Mouse (Mus musculus) central nervous system, embryonic 11.5 days (tissue): ENCODE measurements around the gene Serpina6. TPM values are rescaled to one million over a fixed set of nuclear protein-coding genes. Genes with fewer than 3 reads are reported as not detected.

Experiments
- polyA plus RNA-seq: library from polyadenylated mRNA; depleted of rRNA; stranded (reverse); fragments of >200 nt; gene quantifications from 2 replicates; pipeline ENCODE4 v1.2.3, GENCODE M21; 2012; rRNA removed

Gene Serpina6
- polyA plus RNA-seq = 19.6 and 42.2 TPM in 2 replicates

DNA sequence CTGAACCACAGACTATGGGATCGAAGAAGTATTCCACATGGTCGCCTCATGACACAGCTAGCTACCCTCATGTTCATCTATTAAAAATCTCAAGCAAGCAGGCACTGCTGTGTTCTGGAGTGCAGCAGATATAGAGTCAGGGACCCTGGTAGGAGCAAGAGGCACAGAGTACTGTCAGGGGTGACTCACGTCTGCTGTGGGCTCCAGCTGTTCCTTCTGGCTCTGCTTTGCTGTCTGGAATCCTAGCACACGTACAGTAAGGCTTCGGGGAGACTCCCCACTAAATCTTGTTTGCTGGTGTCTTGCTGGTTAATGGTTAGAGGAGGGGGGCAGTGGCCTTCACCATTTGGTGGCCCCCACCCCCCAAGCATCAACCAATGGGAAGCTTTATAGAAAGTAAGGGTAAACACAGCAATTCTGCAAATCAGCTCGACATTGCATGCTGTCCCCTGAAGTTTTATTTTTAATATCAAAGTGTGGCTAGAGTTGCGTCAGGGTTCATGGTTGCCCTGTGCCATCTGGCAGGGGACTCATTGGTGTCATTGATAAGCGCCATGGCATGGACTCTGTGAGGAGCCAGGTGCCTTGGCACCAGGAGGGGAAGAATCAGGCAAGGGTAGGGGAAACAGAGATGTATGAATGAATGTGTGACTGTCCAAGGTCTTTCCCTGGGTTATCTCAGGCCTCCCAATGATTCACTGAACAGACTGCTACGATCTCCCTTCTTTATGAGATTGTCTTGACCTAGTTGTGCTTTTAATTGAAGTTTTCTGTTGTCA lies at the start of gene Serpina6:
Gene Serpina6, minus strand, starts transcription at position 365 of the 779 bp plus-strand sequence.

GRCm38 (mm10) chr12:103695429-103695828 lies 38.4 kb upstream of the Serpina6 start, which contains the start of gene Serpina1f:
Gene Serpina1f, minus strand, starts transcription at chr12:103695529.

GRCm38 (mm10) chr12:103676039-103676438 lies 19.0 kb upstream of the Serpina6 start, which contains the start of gene Serpina16:
Gene Serpina16, minus strand, starts transcription at chr12:103676139.

DNA sequence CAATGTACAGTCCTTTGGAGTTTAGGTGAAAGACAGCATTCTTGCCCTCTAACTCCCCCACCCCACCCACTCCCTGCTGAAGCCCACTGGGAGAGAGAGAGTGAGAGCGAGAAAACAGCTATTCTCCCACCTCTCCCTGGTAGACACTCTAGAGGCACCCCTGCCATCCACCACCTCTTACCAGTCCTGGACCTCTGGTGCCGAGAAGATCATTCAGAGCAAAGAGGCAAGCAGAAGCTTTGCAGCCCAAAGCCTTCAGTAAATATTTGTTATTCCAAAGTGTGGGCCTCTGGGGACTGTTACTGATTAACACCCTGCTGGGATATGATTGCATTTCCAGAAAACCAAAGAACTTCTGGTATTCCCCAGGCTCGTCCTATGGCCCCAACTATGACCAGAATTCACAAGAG lies 25.8 kb downstream of the Serpina6 start, which contains the start of gene Serpina10:
Gene Serpina10, minus strand, starts transcription at position 242 of the 410 bp plus-strand sequence.

Other genes with a start within 250 kb of the Serpina6 start
- 0.94 and 0.96 TPM in 2 replicates for gene 9330161L09Rik, start 249.4 kb downstream of the Serpina6 start, polyA plus RNA-seq
- gene Ddx24, start 231.4 kb downstream of the Serpina6 start, polyA plus RNA-seq = 64.5 and 84.8 TPM in 2 replicates
- gene Ifi27, start 223.0 kb downstream of the Serpina6 start, polyA plus RNA-seq = 5.0 and 7.8 TPM in 2 replicates
- gene Ifi27l2a, start 213.5 kb downstream of the Serpina6 start, polyA plus RNA-seq = 0.52 and 2.0 TPM in 2 replicates
- gene Ifi27l2b, start 200.0 kb downstream of the Serpina6 start, polyA plus RNA-seq = not detected in 2 replicates
- gene Ppp4r4, start 124.9 kb downstream of the Serpina6 start, polyA plus RNA-seq = 4.2 and 4.7 TPM in 2 replicates
- 0.93 and 2.9 TPM in 2 replicates for gene Serpina10, start 25.8 kb downstream of the Serpina6 start, polyA plus RNA-seq
- gene Serpina16, start 18.9 kb upstream of the Serpina6 start, polyA plus RNA-seq = 0.05 TPM in 1 of 2 replicates, not detected in the other
- gene Serpina1f, start 38.3 kb upstream of the Serpina6 start, polyA plus RNA-seq = not detected in 2 replicates
- 1.9 and 3.2 TPM in 2 replicates for gene Serpina1d, start 116.4 kb upstream of the Serpina6 start, polyA plus RNA-seq
- gene Serpina1b, start 173.2 kb upstream of the Serpina6 start, polyA plus RNA-seq = 18.4 and 34.2 TPM in 2 replicates
- 9.9 and 15.6 TPM in 2 replicates for gene Serpina1a, start 206.3 kb upstream of the Serpina6 start, polyA plus RNA-seq
- 0.89 and 1.6 TPM in 2 replicates for gene Serpina1c, start 247.7 kb upstream of the Serpina6 start, polyA plus RNA-seq